Mouse (Mus musculus): ENCODE measurements around the gene Smco3.
"Not testable (repeated sequence)": the region's sequence is repeated elsewhere in the genome, so short reads cannot be mapped to it uniquely, and the experiment has no call there.

Gene Smco3

DNA sequence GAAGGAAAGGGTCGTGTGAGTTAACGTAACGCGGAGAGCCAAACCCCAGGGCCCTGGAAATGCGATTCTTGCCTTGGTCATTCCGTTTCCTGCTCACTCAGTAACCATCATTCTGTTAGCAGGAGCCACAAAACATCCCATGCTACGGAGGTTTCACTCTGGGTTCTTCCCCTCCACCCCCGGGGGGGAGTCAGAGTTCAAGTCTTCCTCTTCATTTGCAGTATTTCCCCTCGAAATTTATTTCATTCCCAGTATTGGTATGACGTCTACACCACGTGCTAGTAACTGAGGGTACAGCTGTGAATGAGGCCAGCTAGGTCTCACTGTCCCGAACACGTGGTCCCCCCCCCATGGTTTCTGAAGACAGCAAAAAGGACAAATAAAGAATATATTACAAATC lies 25.6 kb downstream of the Smco3 start:
- in situ Hi-C loops (cut with MboI; ENCODE audit: unreplicated experiment in 2 of 2), result loop anchor here in 1 of 2 experiments (10.0 kb wide), 1 partner anchor 345 kb away; no protein-coding TSS in a partner anchor

DNA sequence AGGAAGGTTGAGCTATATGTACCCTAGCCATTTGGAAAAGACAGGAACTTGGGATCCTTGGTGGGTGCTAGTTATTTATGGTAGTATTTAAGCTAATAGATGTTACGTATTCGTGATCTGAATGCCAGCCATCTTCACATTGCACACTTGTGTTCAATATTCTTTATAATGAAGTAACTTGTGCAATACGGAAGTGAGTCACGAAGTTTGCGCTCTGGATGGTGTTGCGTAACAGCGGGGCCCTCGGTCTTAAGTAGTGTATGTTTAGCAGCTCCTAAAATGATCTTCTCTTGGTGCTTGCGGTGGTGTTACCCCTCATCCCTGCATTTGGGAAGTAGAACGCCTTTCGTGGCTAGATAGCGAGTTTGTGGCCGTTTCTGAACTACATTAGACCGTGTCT lies 26.2 kb downstream of the Smco3 start:
- in situ Hi-C loops (cut with MboI; ENCODE audit: unreplicated experiment in 2 of 2), result loop anchor here in 1 of 2 experiments (10.0 kb wide), 1 partner anchor 344 kb away; no protein-coding TSS in a partner anchor

DNA sequence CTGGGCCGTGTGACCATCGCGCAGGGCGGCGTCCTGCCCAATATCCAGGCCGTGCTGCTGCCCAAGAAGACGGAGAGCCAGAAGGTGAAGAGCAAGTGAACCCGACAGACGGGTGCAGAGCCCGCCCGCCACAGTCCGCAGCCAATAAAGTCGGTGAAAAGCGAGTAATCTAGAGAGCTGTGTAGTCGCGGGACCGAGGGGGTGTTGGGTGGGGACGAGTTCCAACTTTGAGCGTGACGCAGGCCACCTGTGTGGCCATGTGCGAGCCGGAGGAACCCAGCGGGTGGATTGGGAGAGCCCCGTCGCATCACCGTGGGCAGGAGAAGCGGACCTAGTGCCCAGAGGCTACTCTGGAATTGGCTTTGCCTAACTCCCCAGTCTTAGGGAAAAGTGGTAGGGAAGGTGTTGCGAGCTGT lies 26.6 kb downstream of the Smco3 start:
- in situ Hi-C loops (cut with MboI; ENCODE audit: unreplicated experiment in 2 of 2), result loop anchor here in 1 of 2 experiments (10.0 kb wide), 1 partner anchor 344 kb away; no protein-coding TSS in a partner anchor

DNA sequence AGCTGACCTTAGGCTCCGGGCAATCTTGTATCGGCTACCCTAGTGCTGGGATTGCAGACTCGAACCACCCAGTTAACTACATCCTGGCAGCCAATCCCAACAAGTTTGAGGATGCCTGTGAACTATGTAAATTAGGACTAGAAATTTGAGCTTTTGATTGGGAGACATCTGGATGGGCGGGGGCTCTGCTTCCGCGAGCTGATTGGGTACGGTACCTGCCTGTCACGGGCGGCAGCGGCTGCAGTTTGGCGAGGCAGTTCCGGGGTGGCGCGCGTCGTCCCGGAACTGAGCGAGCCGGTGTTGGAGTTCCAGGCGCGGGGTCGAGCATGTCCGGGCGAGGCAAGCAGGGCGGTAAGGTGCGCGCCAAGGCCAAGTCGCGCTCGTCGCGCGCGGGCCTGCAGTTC lies 27.2 kb downstream of the Smco3 start, which contains the start of gene H2afj:
TSS of gene H2afj (plus strand) at position 231 of the 404 bp plus-strand sequence.
- in situ Hi-C loops (cut with MboI; ENCODE audit: unreplicated experiment in 2 of 2), result loop anchor here in 1 of 2 experiments (10.0 kb wide), 1 partner anchor 343 kb away; no protein-coding TSS in a partner anchor

DNA sequence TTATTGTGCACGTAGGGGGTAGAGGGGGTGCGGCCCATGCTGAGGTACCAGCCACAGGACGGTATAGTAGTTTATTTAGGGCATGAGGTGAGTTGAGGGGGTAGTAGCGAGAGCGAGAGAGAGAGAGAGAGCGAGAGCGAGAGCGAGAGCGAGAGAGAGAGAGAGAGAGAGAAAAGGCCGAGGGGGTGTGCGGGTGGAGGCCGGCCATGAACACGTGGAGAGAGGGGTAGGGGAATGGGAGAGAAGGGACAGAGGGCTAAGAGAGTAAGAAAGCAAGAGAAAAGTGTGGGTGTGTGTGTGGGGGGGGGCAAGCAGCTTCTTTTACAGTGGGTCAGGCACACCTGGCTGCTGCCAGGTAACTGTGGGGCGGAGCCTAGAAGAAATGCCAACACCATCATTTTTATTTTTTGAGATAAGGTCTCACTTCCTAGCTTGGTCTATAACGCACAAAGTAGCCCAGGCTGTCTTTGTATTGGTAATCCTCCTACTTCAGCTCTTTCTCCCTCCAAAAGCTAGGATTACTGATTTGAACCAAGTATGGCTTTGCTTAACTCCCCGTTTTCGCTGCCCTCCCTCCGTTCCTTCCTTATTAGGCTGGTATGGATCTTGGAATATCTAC lies 27.7 kb downstream of the Smco3 start:
- in situ Hi-C loops (cut with MboI; ENCODE audit: unreplicated experiment in 2 of 2), result loop anchor here in 1 of 2 experiments (10.0 kb wide), 1 partner anchor 343 kb away; no protein-coding TSS in a partner anchor

DNA sequence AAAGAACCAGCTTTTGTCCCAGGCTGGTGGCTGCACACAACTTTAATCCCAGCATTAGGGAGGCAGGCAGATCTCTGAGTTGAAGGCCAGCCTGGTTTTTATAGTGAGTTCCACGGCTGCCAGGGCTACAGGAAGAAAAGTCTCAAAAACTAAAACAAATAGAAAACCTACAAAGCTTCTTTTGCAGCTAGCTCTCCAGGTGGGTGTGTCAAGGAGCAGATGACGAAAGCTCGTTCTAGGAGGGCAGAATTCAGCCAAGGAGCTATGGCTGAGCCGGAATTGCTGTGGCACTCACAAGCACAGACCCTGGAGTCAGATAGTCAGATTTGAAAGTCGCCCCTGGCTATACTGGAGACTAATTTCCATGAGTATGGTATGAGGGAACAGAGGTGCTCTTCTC lies 28.4 kb downstream of the Smco3 start:
- in situ Hi-C loops (cut with MboI; ENCODE audit: unreplicated experiment in 2 of 2), result loop anchor here in 1 of 2 experiments (10.0 kb wide), 1 partner anchor 342 kb away; no protein-coding TSS in a partner anchor

DNA sequence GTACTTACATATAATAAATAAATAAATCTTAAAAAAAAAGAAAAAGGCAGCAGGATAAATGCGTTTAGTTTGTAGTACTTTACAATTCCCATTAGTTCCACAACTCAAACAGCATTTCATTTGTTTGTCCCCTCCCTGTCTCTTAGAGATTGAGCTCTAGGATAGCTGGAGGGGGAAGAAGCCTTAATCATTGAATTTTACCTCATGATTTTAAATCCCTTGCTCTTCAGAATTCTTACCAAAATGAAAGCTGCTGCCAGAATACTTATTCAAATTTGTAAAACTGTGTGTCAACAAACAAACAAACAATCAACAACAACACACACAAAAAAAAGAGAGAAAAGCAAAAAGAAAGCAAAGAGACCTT lies 29.9 kb downstream of the Smco3 start:
- in situ Hi-C loops (cut with MboI; ENCODE audit: unreplicated experiment in 2 of 2), result loop anchor here in 1 of 2 experiments (10.0 kb wide), 1 partner anchor 341 kb away; no protein-coding TSS in a partner anchor

DNA sequence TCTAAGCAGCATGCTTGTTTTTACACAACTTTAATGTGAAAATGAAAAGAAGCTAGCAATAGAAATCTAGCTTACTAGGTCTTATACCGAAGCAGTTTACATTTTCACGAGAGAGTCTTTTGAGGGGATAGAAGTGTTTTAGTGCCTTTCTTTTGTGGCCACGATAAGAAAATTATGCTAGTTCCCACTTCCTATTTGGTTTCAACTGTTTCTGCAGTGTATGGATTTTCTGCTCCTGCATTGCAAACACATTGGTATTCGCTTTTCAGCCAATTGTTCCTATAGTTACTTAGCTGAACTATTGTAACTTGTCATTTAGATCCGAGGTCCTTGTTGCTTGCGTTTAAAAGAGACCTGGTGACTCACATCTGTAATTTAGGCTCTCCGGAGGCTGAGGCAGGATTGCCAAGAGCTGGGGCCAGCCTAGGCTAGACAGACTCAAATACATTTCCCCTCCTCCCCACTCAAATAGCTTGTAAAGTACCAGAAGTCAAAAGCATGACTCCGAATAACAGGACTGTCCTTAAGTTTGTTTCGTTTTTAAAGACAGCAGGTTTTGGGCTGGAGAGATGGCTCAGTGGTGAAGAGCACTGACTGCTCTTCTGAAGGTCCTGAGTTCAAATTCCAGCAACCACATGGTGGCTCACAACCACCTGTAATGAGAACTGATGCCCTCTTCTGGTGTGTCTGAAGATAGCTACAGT lies 30.4 kb downstream of the Smco3 start:
- in situ Hi-C loops (cut with MboI; ENCODE audit: unreplicated experiment in 2 of 2), result loop anchor here in 1 of 2 experiments (10.0 kb wide), 1 partner anchor 340 kb away; no protein-coding TSS in a partner anchor

DNA sequence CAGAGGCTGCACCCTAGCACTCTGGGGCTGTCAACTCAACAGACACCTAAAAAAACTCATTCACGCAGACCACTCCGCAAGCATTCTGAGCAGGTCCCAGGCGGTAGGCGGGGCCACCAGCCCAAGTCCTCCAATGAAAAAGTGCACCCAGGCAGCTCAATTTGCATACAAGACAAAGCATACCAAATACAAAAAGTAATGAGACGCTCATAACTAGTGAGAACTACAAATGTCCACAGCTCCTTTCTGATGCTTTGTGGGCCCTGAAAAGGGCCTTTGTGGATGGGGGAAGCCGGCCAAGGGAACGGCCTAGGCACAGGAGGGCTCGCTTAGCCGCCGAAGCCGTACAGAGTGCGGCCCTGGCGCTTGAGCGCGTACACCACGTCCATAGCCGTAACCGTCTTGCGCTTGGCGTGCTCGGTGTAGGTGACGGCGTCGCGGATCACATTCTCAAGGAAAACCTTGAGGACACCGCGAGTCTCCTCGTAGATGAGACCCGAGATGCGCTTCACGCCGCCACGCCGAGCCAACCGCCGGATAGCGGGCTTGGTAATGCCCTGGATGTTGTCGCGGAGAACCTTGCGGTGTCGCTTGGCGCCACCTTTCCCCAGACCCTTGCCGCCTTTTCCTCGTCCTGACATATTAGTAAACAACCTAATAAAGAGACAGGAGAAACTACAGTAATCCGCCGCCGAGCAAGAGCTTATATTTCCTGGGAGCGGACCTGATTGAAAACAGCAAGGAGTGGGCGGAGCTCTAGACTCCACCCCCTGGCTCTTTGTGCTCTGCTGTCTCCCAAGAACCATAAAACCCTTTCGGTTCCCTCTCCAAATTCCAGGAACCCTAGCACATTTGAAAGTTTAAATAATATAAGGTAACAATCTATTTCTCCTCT lies 31.3 kb downstream of the Smco3 start, which contains the start of gene Hist4h4:
TSS of gene Hist4h4 (minus strand) at position 677 of the 895 bp plus-strand sequence.
- in situ Hi-C loops (cut with MboI; ENCODE audit: unreplicated experiment in 2 of 2), result loop anchor here in 1 of 2 experiments (10.0 kb wide), 1 partner anchor 339 kb away; no protein-coding TSS in a partner anchor

DNA sequence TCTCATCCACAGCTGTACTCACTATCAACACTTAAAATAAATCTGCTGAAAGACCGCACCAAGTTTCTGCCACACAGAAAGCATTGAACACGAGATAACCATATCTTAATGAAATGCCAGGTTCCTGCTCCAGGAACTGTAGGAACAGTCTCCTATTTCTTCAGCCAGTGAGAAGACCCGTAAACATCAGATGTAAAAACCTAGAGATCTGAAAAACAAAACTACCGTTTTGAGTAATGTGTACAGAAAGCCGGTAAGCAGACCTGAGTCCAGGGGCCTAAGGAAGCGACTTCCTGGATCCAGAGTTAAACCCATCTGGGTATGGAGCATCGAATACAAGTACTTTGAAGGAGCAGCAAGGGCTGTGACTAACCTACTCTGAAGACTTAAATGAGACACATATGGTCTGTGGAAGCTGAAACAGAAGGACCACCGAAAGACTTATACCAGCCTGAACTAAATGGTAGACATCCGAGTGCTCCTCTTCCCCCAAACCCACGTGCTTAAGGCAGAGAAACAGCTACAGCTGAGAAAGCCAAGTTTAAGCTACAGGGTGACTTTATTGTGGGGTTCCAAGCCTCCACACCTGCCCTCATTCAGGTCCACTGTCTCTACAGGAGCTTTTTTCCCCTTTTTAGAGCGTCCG lies 32.0 kb downstream of the Smco3 start:
- in situ Hi-C loops (cut with MboI; ENCODE audit: unreplicated experiment in 2 of 2), result loop anchor here in 1 of 2 experiments (10.0 kb wide), 1 partner anchor 338 kb away; no protein-coding TSS in a partner anchor

DNA sequence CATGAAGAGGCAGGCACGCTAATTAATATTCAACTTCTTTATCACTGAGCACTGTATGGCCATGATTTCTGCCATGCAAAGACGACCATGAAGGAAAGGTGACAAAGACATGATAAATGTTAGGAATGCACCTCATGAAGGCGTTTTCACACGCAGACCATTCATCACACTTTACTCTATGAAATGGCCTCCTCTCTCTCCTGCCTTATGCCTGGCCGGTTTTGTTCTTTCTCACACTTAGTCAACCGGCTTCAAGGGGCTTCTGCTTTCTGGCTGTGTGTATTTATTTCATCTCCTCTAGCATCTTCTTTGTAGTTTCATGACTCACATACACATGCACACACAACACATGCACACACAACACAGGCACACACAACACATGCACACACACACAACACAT lies 34.0 kb downstream of the Smco3 start:
- in situ Hi-C loops (cut with MboI; ENCODE audit: unreplicated experiment in 2 of 2), result loop anchor here in 1 of 2 experiments (10.0 kb wide), 1 partner anchor 336 kb away; no protein-coding TSS in a partner anchor

DNA sequence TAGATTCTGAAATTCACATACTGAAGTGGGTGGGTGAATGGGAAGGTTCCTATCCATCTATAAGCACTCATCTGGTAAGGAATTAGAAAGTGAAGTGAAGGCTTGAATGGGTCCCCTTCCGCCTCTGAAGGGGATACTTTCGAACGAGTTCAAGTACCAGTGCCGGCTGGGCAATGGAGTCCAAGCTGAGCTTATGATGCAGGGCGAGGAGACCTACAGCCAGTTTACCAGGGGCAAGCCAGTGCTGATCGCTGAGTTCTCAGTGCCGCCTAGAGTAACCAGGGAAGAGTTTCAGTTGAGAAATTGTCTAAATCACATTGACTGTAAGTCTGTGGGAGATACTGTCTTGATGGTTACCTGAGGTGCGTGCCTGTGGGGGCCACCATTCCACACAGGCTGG lies 34.5 kb downstream of the Smco3 start:
- in situ Hi-C loops (cut with MboI; ENCODE audit: unreplicated experiment in 2 of 2), result loop anchor here in 1 of 2 experiments (10.0 kb wide), 1 partner anchor 336 kb away; no protein-coding TSS in a partner anchor

DNA sequence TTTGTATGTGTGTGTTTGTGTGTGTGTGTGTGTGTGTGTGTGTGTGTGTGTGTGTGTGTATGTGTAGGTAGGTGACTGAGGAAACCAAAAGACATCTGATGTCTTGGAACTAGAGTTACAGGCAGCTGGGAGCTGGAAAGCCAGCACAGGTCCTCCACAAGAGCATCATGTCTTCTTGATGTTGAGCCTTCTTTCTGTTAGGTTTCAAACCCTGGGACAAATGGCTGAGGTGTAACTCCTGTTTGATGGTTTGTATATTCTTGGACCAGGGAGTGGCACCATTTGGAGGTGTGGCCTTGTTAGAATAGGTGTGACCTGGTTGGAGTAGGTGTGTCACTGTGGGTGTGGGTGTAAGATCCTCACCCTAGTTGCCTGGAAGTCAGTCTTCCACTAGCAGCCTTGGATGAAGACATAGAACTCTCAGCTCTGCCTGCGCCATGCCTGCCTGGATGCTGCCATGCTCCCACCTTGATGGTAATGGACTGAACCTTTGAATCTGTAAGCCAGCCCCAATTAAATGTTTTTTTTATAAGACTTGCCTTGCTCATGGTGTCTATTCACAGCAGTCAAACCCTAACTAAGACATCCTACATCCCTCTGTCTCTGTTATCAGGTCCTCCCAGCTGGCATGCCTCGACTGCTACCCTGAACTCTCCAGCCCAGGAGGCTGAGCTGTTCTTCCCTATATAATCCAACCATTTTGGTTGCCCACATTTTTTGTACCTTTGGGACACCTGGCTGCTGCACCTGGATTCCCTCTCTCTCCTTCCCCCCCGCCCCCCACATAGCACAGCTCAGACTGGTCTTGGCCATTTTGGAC lies 37.2 kb downstream of the Smco3 start:
- in situ Hi-C loops (cut with MboI; ENCODE audit: unreplicated experiment in 2 of 2), result not testable (repeated sequence)

DNA sequence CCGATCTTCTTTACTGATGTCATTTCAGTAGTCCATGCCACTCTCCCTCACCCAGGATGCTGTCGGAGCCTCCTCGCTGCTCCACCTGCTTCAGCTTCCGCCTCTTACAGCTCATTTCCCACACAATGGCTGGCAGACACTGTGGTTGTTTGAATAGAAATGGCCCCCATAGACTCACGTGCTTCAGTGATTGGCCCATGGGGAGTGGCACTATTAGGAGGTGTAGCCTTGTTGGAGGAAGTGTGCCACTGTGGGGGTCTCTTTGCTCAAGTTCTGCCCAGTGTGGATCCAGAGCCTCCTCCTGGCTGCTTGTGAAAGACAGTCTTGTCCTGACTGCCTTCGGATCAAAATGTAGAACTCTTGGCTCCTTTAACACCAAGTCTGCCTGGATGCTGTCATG lies 39.4 kb downstream of the Smco3 start:
- in situ Hi-C loops (cut with MboI; ENCODE audit: unreplicated experiment in 2 of 2), result no loop called here

DNA sequence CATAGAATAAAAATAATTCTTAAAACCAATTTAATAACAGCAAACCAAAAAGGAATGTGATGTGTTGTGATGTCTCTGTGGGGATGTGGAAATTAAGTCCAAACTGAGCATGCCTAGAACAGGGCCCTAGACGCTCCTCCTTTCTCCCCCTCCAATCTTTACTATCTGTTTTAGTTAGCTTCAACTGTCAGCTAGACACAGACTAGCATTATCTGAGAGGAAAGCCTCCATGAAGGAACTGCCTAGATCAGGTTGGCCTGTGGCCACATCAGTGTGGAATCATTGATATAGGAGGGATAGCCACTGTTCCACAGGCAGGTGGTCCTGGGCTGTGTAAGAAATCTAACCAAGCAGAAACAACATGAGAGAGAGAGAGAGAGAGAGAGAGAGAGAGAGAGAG lies 40.1 kb downstream of the Smco3 start:
- in situ Hi-C loops (cut with MboI; ENCODE audit: unreplicated experiment in 2 of 2), result no loop called here

DNA sequence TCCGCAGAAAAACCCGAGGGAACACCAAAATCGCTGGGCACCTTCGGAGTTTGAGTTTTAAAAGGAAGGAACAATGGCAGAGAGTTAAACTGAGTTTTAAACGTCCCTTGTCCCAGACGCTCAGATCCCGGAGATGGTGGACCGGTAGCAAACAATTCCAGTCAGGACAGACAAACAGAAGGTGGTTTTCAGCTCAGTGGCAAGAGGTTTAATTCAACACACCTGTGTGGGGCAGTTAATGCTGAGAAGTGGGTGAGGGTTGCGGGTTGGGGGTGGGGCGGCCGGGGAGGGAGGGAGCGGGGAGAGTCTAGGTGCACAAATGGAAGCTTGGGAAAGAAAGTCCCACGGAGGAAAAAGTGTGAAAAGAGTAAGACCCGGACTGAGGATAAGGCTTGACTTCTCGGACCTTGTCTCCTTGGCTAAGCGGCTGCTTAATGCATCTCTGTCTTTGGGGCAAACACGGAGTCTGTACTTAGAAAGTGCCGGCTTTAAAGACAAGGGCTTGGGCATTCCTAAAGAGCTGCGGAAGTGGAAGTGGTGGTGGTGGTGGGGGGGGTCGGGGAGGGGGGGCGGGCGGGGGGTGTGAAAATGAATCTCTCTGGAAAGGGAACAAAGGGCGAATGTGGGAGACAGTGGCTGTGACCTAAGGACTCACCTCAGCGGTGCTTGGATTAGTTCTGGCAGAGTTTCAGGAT lies 41.3 kb downstream of the Smco3 start:
- in situ Hi-C loops (cut with MboI; ENCODE audit: unreplicated experiment in 2 of 2), result no loop called here

DNA sequence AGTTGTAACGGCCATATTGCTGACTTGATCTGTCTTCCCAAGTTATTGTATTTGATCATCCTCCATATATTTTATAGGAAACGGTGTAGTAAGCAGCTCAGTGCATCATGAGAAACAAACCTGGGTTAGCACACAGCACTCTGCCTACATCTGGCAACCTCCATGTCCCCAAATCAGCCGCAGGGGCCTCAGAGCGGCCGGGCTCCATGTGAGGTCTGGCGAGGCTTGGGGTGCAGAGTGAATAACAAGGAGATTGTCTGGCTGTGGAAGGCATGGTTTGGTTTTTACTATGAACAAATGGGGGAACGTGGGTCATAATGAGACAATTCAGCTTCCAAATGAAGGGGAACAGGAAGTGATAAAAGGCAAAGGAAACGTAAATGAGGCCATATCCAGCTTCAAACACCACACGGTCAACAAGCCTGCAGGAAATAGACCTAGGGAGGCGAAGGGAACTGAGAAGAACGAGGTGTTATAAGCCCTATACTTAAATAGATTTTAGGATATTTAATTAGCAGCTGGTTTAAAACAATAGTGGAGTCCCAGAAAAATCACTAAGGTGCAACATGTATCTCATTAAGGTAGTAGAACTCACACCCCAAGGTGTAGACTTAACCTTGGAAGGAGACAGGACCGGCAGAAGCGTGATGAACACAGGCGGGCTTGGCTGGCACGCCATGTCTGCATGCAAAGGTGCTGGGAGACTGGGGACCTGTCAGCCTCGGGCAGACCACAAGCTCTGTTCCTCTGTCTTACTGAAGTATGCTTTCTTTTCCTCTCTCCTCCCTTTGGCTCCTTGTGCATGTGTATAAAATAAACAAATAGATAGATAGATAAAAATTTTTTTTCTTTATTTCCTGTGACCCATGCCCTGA lies 42.1 kb downstream of the Smco3 start:
- in situ Hi-C loops (cut with MboI; ENCODE audit: unreplicated experiment in 2 of 2), result no loop called here
